Mouse (Mus musculus) brain, embryonic 14.5 days (tissue): ENCODE measurements at regions not wholly inside any gene's neighbourhood (a gene's known extent, or its start where the extent isn't known, plus 50 kb on each side); places are given as distances from the start of the nearest gene placed in this dataset.
A peak's percentile ranks its signal among the peaks of the same experiment; 100 is the strongest.

Source experiments
- DNase-seq: peaks from one replicate; pipeline ENCODE4 v3.0.0-alpha.2; 2011; ENCODE audit warnings: low read depth
- CTCF ChIP-seq: fragments of 200-500 bp; IDR thresholded peaks from 2 replicates; pipeline ENCODE4 v1.5.1; 2012; ENCODE audit warnings: inconsistent platforms, mild to moderate bottlenecking, moderate library complexity, borderline replicate concordance; ENCODE audit not compliant: insufficient read depth, insufficient read length; ENCODE audit errors: extremely low read depth
- POLR2A ChIP-seq: fragments of 200-500 bp; IDR thresholded peaks from 2 replicates; pipeline ENCODE4 v1.6.1; 2012; ENCODE audit warnings: mild to moderate bottlenecking, inconsistent platforms, borderline replicate concordance; ENCODE audit not compliant: poor library complexity, insufficient read depth, insufficient read length, severe bottlenecking; ENCODE audit errors: extremely low read depth

- TF ChIP-seq CTCF (no peak), POLR2A (no peak)
- peak; percentile 56 for DNase-seq
These were observed 1095.7 kb downstream of the Sorcs3 start for GRCm38 (mm10) chr19:49301364-49302091.

GRCm38 (mm10) chr19:49305804-49306203 is 1100.0 kb downstream of the Sorcs3 start:
- peak; percentile 51 for DNase-seq

GRCm38 (mm10) chr19:49314229-49314628 is 1108.4 kb downstream of the Sorcs3 start:
- TF ChIP-seq POLR2A (no peak), CTCF (no peak)
- DNase-seq: no peak

More at GRCm38 (mm10) chr19:49305804-49306203, 1100.0 kb downstream of the Sorcs3 start:
- TF ChIP-seq POLR2A (no peak), CTCF (no peak)

- DNase-seq: peak; percentile 22
- TF ChIP-seq POLR2A (no peak), CTCF (no peak)
These were observed 1153.8 kb downstream of the Sorcs3 start for GRCm38 (mm10) chr19:49359642-49360041.

GRCm38 (mm10) chr19:49360715-49361114 is 1154.9 kb downstream of the Sorcs3 start:
- DNase-seq: peak; percentile 51
- TF ChIP-seq POLR2A: no peak
- TF ChIP-seq CTCF: no peak

- peak; percentile 85 for DNase-seq
These were observed 1155.3 kb downstream of the Sorcs3 start for GRCm38 (mm10) chr19:49361116-49361515.

GRCm38 (mm10) chr19:49372921-49373320 is 1167.1 kb downstream of the Sorcs3 start:
- no peak for DNase-seq
- no peak for TF ChIP-seq POLR2A

- TF ChIP-seq POLR2A: no peak
- TF ChIP-seq CTCF: no peak
- no peak for DNase-seq
These were observed 1168.5 kb downstream of the Sorcs3 start for GRCm38 (mm10) chr19:49374295-49374694.

- no peak for DNase-seq
- TF ChIP-seq CTCF (no peak), POLR2A (no peak)
These were observed 1169.1 kb downstream of the Sorcs3 start for GRCm38 (mm10) chr19:49374926-49375325.

GRCm38 (mm10) chr19:49375754-49376619 is 1170.2 kb downstream of the Sorcs3 start:
- TF ChIP-seq POLR2A (no peak), CTCF (no peak)
- DNase-seq: peak; percentile 16

GRCm38 (mm10) chr19:49379646-49380045 is 1173.8 kb downstream of the Sorcs3 start:
- TF ChIP-seq CTCF (no peak), POLR2A (no peak)
- peak; percentile 22 for DNase-seq

- TF ChIP-seq POLR2A (no peak), CTCF (no peak)
- peak; percentile 66 for DNase-seq
These were observed 1190.4 kb downstream of the Sorcs3 start for GRCm38 (mm10) chr19:49396257-49396656.

GRCm38 (mm10) chr19:49415326-49415725 is 1209.5 kb downstream of the Sorcs3 start:
- no peak for TF ChIP-seq CTCF
- TF ChIP-seq POLR2A: no peak

GRCm38 (mm10) chr19:49423059-49423900 is 1217.5 kb downstream of the Sorcs3 start:
- DNase-seq: peak; percentile 68
- TF ChIP-seq CTCF (no peak), POLR2A (no peak)

More at GRCm38 (mm10) chr19:49415326-49415725, 1209.5 kb downstream of the Sorcs3 start:
- peak; percentile 49 for DNase-seq
